Mouse (Mus musculus) adrenal gland, postnatal 14 days (tissue): ENCODE measurements around the gene Lcmt1. TPM values are rescaled to one million over a fixed set of nuclear protein-coding genes. Genes with fewer than 3 reads are reported as not detected.

Source experiments
- DNase-seq: peaks from one replicate; pipeline ENCODE4 v3.0.0; 2021; ENCODE audit warnings: mixed read lengths
- total RNA-seq: library from RNA; stranded (reverse); gene quantifications from 2 replicates; pipeline ENCODE4 v1.2.3, GENCODE M21; 2021

Gene Lcmt1
- total RNA-seq, 1 experiment from 2014 or later, result 23.2 TPM

GRCm38 (mm10) chr7:123459247-123459646 lies 89.7 kb downstream of the Lcmt1 start:
- DNase-seq, result no peak

GRCm38 (mm10) chr7:123461316-123461715 lies 91.7 kb downstream of the Lcmt1 start:
- DNase-seq, result no peak

- DNase-seq, result peak; percentile 57
Observed at GRCm38 (mm10) chr7:123462070-123462501, 92.5 kb downstream of the Lcmt1 start, which contains the start of gene Aqp8. TSS of gene Aqp8 (plus strand) at chr7:123462291.

- no peak for DNase-seq
Observed at GRCm38 (mm10) chr7:123463569-123463968, 94.0 kb downstream of the Lcmt1 start.

GRCm38 (mm10) chr7:123465692-123466387 lies 96.3 kb downstream of the Lcmt1 start:
- peak; percentile 82 for DNase-seq

GRCm38 (mm10) chr7:123467961-123468360 lies 98.4 kb downstream of the Lcmt1 start:
- DNase-seq, result no peak

Other genes with a start within 250 kb of the Lcmt1 start
- 57.5 and 68.3 TPM in 2 replicates for gene Tnrc6a, start 245.9 kb upstream of the Lcmt1 start, total RNA-seq
- gene Slc5a11, start 155.0 kb upstream of the Lcmt1 start, total RNA-seq, result not detected in 2 replicates
- 43.7 and 47.7 TPM in 2 replicates for gene Arhgap17, start 131 bp downstream of the Lcmt1 start, total RNA-seq
- gene Aqp8, start 92.5 kb downstream of the Lcmt1 start, total RNA-seq, result 0.41 and 3.9 TPM in 2 replicates
- 1.4 and 2.0 TPM in 2 replicates for gene Zkscan2, start 130.7 kb downstream of the Lcmt1 start, total RNA-seq